Mouse (Mus musculus) thymus, postnatal 14 days (tissue): ENCODE results near the gene Ablim2.

ENCODE experiments used
- DNase-seq: peaks from one replicate; pipeline ENCODE4 v3.0.0; 2021

Gene Ablim2

DNA sequence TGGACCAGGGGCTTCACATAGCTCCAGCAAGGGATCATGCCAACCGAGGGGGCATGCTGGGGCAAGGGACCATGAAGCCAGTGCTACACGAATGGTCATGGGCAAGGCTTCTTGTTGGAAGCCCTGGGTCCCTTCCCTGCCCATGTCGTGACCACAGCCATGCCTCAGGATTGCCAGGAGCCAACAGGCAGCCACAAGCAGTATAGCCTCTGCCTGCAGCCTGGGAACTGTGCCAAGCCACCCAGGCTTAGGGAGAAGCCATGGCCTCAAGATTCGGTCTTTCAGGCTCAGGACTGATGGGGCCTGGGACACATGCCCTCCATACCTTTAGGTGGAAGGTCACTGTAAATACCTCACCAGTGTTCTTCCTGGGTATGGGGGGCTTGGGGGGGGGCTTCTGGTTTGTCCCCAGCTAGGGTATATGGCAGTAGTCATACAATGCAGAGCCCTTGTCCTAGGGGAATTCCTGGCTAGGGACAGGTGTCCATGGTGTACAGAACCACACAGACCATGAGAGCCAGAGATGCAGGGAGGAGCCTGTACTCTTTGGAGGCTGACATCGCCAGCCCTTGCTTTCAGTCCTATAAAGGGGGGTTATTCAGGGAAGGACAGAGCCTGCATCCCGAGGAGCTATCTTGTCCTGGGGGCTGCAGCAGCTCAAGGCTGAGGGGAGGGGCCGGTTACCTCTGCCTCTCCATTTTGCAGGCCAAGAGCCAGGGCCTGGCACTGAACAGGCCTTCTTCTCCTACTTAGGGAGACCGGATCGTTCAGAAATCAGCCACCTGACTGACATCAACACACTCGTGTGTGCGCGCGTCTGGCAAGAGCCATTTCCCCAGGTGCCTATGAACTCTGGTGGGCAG is 15.8 kb downstream of the Ablim2 start:
- no peak for DNase-seq

DNA sequence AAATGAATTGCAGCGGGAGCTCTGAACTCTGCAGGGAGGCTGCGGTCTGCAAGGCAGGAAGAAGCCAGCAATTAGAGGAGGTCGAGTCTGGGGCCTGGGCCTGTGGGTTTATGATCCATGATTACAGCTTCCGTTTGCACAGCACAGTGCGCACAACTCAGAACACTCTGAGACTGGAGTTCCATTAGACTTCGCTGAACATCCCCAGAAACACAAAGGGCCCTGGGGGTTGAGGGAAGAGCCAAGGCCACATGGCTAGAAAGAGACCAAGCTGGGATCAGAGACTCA is 16.4 kb downstream of the Ablim2 start:
- DNase-seq, result peak; percentile 38

DNA sequence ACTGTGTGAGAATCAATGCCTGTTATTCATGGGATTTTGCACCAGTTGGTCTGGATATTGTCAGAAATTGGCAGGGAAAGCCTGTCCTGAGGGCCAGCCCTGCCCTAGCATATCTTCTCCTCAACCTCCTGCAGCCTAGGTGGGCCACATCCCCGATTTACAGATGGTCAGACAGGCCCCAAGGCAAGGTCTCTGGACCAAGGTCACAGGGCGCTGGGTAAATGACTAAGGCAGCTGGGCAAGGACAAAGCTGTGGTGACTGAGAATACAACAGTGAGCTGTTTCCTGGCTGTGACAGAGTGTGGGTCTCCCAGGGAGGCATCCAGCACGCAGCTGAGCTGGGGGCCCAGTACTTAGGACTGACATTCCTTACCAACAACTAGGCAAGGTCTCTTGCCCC is 23.4 kb downstream of the Ablim2 start:
- no peak for DNase-seq

DNA sequence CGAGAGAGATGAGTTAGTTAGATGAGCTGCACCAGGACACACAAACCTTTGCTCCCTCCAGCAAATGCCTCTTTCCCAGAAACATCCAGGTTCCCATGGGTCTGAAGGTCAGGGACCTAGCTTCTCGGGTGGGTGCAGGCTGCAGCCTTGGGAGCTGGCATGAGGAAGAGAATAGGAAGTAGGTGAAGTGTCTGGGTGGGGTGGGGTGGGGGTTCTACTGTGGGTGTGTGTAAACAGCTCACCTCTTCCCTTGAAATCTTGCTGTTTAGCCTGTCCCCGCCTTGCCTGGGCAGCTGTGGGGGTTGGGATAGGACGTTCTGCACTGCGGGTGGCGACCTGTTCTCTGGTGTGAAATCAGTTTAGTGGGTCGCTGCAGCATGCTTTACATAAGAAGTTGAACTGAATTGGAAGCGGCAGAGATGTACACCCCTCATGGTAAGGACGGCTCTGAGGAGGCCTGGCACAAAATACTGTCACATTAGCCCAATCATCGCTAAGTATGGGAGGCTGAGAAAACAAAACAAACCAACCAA is 25.0 kb downstream of the Ablim2 start:
- no peak for DNase-seq

DNA sequence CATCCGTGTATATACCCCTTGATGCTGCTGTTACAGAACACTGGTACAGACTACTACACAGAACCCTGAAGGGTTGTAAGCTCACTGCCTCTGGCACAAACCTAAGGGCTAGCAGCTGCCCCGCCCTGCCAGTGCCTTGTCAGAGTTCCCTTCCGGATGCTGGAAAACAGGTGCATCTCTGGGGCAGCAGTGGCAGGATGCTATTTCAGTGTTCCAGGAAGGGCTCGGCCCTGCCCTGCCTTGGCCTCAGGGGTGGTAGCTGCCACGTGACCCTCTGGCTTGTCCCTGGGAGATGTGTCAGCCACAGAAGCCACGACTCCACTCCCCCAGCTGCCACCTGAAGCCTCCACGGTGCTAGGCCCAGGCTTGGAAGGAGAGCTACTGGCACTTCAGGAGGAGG is 28.2 kb downstream of the Ablim2 start:
- DNase-seq, result no peak

DNA sequence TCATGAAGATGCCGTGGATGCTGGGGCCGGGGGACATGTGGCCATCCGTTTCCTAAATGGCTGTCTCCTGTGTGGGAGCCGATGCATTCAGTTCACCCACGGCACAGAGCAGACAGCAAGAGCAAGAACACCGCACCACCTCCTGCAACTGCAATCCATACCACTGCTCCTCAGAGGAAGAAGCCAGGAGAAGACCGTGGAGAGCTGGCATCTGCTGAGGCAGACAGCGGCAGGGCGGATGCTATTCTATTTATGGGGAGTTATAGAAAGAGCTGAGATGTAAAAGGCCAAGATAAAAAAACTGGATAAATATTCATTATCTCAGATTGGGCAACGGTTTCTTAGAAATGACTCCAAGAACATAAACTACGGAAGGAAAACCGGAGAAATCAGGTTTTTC is 30.2 kb downstream of the Ablim2 start:
- no peak for DNase-seq

DNA sequence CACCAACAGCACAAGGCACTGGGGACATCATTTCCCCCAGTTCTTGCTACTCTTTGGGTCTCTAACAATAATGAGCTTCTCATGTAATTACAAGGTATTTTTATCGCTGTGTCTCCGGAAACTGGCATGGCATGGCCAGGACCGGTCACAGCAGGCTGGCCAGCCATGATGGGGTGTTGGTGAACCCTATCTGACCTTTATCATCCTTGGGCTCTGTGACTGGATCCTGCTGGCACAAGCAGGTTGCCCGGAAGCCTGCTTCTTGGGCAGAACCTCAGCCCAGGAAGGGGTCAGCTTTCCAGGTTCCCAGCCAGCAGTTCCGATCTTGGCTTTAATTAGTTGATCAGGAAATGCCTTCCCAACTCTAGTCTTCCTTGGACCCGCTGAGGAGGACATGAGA is 31.0 kb downstream of the Ablim2 start:
- no peak for DNase-seq

DNA sequence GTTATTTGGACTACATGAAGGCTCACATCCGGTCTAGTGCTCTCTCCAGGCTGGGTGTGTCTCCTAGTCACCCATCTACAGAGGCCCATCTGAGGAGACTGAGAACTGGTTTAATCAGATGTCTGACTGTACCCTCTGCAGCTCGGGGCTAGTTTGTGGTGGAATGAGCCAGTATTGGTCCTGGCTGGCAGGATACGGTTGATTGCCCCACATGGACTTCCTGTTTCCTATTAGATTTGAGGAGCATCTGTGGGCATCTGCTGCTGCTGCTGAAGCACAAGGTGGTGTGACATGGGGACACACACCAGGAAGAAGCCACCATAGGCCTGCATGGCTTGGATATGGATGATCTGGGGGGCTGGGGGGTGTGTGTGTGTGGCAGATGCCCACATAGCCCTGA is 32.0 kb downstream of the Ablim2 start:
- DNase-seq, result no peak

DNA sequence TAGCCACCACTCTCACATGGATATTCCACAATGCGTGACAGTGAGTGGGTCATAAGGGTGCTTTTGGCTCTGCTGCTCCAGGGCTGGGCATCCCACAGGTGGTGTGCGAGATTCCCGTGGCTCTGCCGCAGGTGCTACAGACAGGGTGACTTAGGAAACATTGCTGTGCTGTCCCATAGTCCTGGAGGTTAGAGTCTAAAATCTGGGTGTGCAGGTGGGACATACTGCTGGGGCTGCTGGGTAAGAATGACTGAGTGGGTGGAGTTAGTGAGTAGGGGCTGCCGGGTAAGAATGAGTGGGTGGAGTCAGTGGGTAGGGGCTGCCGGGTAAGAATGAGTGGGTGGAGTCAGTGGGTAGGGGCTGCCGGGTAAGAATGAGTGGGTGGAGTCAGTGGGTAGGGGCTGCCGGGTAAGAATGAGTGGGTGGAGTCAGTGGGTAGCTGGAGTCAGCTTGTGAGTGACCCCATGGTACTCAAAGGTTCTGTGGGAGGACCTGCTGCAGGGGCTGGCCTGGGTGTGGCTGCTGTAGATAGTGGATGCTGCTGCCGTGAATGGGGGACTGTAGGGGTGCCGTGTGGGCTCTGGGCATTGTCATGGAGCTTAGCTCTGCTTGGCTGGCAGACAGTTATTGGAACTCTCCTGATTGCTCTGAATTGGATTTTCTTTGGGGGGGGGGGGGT is 32.8 kb downstream of the Ablim2 start:
- no peak for DNase-seq

DNA sequence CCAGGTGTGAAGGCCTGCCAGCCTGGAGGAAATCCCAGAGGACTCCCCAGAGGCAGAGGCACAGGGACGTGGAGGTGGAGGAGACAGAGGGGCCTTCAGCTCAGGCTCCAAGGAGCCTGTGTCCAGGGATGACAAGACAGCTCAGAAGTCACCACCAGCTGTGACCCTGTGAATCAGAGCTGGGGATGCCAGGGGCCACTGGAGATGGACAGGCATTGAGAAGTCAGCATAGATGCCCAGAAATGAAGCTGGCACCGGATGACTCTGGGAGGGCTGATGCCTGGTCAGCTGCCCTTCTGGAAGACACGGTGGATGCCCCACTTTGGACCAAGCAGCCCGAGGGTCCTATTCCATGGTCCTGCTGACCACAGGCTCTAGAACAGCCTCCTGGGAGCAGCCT is 36.3 kb downstream of the Ablim2 start:
- no peak for DNase-seq

DNA sequence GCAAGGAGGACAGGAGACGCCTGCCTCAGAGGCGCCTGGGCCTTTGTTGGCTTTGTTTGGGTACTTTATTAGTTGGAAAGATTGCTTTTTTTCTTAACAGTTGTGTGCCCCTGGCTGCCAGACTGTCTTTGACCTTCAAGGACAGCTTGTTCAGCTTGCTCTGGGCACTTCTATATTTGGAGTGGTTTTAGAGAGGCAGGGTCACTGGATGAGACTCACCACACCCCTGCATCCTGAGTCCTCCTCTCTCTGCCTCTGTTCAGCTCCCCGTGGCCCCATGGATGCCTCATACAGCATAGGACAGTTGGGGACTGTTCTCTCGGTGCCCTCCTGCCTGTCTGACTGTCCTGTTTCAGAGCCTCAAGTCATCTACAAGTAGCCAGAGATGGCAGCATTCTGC is 37.3 kb downstream of the Ablim2 start:
- DNase-seq, result no peak

DNA sequence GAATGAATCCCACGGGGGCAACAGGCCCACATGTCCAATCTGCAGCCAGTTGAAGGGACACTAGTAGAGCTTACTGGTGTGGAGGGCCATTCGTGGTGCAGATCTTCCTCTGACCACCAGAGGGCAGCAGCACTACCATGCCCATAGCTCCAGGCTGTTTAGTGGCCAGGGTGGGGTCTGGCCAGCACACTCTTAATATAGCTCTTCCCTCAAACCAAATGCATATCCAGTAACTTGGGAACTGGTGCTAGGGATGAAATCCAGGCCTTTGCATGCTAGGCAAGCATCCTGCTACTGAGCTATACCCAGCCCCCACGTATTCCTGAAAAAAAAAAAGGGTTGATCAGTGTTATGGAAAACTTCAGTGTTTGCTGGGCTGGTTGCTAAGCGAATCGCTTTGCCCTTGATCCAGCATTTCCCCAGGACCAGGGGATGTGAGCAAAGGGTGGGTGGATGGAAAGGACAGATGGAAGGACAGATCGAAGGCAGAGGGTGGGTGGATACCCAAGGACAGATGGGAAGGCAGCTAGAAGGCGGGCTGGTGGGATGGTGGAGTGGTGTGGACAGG is 37.9 kb downstream of the Ablim2 start:
- peak; percentile 48 for DNase-seq

DNA sequence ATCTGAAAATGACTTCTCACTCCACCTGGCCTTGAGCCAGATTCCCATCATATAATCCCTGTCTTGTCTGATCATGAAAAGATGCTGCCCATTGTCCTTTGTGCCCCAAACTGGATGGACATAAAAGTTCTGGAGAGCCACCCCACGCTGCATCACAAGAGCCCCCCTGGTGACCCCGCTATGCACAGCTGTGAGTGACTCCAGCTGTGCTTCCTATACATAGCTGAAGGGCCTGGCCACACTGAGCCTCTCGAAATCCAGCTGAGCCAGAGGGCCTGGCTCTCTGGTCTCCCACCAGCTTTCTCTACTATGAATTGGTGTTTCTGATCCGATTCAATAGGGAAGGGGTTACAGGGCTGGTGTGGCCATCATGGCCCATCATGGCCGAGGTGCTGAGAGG is 38.5 kb downstream of the Ablim2 start:
- no peak for DNase-seq

DNA sequence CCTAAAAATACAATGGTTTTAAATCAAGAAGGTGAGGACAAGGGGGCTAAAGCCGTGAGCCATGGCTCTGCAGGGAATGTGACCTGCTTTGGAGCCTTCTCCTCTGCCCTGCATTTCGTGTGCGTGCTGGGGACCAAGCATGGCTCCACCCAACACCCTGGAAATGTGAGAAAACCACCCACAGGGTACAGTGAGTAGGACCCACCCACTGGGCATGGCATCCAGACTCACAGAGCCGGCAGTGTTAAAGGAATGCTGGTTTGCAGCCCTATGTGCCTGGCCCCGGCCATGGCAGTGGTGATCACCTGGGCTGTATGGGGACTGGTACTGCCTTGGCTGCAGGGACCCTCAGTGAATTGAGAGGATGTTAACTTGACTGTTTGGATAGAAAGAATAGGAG is 41.4 kb downstream of the Ablim2 start:
- DNase-seq, result no peak

DNA sequence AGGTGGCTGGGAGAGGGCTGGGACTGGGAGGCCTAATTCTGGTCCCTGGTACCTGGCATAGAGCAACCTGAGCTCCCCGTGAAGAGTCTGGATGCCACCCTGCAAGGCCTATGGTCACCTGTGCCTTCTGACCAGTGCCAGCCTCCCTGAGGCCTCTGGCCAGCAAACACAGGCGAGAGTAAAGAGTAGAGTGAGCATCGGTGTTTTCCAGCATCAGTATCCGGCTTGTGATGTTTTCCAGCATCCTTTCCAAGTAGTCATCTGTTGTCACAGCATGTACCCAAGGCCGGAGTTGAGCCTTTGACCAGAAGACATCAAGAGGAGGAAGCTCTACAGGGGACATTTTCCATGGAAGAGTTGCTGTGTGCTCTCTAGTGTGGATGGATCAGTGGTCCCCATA is 45.7 kb downstream of the Ablim2 start:
- no peak for DNase-seq

DNA sequence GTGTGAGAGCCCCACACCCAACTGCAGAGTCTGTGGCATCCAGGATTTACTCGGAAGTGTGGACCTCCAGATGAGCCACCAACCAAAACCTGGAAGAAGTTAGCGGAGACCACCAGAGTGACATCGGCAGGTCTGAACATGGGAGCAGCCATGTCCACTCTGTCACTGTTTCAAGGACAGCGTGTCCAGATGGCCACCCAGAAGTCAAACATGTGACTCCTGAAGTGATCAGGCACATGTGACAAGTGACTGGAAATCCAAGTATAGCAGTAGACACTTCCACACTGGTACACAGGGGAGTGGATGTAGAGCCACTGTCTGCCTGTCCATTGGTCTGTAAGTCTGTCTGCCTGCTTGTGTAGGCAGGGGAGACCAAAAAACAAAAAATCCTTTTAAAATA is 47.0 kb downstream of the Ablim2 start:
- no peak for DNase-seq

DNA sequence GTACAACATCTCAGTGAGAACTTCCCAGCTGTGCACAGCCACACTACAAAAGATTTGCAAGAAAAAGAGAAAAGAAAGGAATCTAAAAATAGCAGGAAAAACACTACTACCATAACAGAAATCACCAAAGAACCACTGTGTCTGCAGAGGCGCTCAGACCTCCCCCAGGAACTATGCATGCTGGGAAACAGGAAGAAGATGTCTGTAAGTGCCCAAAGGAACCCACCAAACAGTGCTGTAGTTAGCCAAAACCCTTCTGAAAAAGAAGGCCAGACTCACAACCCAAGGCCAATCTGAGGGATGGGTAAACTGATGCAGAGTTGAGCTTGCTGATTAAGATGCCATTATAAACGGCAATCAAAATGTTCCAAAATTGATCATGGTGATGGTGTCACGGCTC is 47.5 kb downstream of the Ablim2 start:
- DNase-seq, result no peak

DNA sequence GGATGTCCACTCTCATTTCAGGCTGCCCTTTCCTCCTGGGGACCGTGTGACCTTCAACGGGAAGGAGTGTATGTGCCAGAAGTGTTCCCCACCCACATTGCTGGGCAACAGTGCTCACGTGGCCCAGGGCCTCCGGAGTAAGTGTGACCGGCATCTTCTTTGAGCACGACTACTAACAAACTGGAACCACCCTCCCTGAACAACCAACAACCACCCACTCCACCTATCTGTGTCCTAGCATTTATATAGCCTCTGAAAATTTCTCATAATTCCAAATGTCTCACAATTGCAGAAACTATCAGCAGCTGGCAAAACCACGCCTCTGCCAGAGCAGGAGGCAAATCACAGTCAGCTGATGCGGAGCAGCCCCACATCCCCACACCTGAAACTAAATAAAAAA is 49.3 kb downstream of the Ablim2 start:
- DNase-seq, result no peak

DNA sequence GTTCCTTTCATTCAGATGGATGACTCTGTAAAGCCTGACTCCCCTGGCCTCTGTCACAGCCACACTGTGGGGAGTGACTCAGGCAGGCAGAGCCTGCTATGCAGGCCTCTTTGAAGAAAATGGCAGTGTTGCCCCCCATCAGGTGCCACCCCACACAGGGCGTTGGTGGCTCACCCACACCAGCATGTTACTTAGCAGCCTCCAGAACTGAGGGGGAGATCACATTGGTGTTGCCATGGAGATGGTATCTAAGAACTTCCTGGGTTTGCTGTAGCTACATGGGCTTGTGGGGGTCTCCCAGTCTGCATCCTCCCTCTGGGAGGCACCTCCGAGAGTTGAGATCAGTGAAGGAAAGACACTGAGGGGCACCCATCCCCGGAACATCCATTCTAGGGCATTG is 52.8 kb downstream of the Ablim2 start:
- DNase-seq, result no peak

DNA sequence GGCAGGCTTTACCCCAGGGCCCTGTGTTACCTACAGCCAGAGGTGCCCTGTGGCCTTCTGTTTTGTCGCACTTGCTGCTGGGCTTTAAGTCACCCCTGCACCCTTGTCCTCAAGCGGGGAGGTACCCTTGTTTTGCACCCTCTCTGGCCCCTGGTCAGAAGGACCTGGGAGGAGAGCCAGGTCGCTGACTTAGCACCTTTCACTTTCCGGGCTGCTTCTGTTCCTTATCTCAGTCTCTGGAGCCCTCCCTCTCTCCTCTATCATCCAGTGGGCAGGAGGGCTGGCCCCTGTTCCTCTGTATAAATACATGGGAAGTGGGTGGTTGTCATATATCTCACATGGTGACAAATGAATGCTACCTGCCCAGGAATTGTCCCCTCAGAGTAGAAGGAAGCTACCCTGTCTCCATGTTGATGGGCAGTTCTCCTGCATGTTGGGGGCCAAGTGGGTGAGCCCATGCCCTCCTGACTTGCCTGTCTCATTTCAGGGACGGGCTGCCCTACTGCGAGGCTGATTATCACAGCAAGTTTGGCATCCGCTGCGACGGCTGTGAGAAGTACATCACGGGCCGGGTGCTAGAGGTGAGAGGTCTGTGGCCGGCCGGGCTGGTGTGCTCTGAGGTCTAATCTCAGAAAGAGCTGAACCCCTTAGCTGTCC is 54.1 kb downstream of the Ablim2 start:
- no peak for DNase-seq

DNA sequence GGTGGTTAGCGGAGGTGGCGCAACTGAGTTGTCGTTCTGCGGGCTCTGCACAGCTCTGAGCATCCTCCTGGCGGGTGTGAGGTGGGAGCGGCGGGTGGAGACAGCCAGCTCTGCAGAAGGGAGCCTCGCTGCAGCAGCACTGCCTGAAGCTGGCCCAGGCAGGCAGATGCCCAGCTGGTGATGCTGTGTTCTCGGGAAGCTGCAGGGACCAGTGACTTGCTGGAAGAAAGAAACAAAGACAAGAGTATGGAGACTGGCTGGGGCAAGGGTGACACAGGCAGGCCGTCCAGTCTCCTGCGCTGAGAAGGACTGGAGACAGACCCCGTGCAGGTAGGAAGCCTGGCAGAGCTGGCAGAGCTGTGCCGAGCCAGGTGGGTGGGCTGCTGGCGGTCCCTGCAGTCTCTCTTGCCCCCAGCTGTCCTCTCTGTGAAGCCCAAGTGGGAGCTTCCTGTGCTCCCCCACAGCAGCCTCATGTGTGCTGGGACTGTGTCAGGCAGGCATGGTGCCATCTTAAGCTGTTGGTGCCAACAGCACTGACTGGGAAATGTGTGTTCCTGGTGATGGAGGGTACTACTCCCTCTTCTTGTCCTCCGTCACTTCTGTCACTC is 56.8 kb downstream of the Ablim2 start:
- peak; percentile 14 for DNase-seq

DNA sequence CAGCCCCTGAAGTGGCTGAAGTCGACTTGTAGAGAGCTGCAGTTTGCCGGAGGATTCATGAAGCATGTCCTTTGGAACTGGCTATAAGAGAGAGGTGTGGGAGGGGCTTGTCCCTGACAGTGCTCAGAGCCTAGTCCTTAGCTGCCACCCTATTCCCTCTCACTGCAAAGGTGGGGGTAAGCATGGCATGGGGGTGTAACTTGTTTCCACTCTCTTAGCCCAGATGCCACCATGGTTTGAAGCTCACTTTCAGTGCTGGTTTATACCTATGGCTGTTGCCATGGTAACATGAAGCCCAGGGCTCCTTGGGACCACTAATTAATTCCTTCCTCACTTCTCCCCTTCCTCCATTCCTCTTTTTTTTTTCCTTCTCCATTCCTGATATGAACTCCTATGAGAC is 57.4 kb downstream of the Ablim2 start:
- no peak for DNase-seq

DNA sequence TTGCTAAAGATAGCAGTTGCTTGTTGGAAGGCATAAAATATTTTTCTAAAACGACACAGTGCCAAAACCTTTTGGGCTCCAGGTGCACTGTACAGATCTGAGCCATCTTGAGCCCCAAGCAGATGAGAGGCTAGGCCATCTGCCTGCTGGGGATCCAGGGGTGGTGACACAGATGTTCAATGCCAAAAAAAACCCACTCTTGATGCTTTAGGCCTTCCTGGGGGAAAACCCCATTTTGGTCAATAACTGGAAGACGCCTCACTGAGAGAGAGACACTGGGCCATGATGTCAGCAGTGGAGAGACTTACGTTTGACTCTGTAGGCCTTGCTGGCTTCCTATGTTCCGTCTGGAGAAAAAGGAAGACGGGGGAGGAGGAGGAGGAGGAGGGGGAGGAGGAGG is 59.6 kb downstream of the Ablim2 start:
- DNase-seq, result peak; percentile 23
